Mouse (Mus musculus) megakaryocyte-erythroid progenitor cell, adult 5-6 weeks (primary cell): ENCODE data around the gene Spata9. TPM values are rescaled to one million over a fixed set of nuclear protein-coding genes. Genes with fewer than 3 reads are reported as not detected.

Source experiments
- ATAC-seq: replicated peaks from 2 replicates; pipeline ENCODE4 v1.8.0; 2016; ENCODE audit warnings: mild to moderate bottlenecking, inconsistent platforms; ENCODE audit not compliant: severe bottlenecking, poor library complexity, low FRiP score, low TSS enrichment
- total RNA-seq, 2 experiments: library from RNA; stranded (forward) in 1 of 2; stranded (reverse) in 1 of 2; fragments of 200-1000, 215-1000 nt in 1 of 2; fragments of >200 nt in 1 of 2; fragmentation: Nextera tagmentation in 1 of 2; gene quantifications; 2 replicates each; pipeline ENCODE4 v1.2.3; 2014 to 2017

Spata9 gene
- total RNA-seq, 2 experiments from 2014 or later: 0.98 TPM; not detected in 1

DNA sequence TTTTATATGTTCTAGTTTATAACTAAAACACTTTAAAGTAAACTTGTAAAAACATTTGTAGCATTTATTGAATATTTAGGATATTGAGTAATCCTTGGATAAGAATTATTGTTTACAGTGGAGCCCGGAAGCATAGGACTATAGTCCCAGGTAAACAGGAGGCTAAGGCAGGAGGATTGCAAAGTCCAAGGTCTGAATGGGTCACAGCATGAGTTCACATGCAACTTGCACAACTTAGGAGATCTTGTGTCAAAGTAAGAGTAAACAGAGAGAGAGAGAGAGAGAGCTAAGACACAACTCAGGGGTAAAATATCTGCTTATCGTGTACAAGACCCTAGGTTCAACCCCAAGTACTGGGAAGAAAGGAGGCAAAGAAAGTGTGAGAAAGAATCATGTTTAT is 9.7 kb downstream of the Spata9 start:
- 0 out of 2 replicates have a peak, but pooled peaks have one; percentile 30 for ATAC-seq

DNA sequence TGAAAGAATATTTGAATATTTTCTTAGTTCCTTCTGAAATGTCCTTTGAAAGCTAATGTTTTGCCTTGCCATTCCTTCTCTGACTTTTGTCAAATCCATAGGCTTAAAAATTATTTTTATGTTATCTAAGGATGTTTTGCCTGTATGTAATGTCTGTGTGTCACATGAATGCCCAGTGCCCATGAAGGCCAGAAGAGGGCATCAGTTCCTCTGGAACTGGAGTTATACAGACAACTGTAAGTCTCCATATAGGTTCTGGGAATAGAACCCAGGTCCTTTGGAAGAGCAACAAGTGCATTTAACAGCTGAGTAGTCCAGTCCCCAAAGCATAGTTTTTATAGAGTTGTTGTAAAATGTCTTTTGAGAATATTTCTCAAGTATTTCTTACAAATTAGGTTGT is 15.0 kb downstream of the Spata9 start:
- ATAC-seq: peak; percentile 75; the same call in 1 of the 2 replicates

DNA sequence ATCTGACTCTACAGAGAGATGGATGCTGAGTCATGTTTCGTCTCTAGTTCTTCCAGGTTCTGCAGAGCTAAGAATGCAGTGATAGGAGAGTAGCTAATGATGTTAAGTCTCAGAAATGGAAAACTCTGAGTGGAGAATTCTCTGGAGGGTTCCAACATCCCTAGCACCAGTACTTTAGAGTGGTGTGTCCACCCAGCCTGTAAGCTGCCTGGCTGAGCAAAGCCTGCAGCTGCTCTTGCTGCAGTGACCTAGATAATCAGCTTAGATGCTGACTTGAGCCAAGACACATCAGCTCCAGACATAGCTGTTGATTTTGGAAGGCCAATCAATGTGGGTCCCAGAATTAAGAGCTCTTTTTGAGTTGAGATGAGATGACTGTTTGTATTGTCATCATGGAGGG is 21.1 kb downstream of the Spata9 start:
- ATAC-seq: peak; percentile 62

DNA sequence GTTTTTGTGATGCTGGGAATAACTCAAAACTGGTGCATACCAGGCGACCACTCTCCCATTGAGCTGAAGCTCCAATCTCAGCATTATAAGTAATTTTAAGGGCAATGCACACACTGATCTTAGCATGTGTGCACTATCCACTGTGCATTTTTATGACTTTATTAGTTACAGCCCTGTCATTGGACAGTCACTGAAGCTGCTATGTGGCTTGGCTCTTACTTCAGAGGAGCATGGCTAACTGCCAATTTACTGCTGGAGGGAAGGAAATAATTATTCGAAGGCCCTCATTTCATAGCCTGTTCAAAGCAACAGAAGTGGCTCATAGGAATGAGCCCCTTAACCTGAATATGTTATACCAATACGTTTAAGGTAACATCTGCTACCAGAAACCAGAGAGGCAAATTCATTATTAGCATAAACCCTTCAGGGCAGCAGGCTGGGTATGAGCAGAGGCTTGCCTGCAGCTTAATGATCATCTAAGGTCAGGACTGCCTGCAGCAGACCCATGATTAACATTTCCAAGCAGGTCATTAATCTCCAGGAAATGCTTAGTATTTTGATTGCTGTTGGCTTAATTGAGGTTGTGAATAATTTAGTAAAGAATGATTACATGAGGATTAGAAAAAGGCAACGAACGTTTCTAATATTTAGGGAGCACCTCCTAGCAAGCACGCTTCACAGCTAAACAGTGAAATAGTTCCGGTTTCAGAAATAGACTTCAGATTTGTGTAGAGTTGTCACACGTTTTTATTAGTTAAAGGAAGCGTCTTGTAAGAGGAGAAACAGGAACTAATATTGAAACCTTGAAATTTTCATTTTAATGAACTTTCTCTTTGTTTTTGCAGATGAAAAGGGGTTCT is 25.4 kb downstream of the Spata9 start:
- ATAC-seq: peak; percentile 43

DNA sequence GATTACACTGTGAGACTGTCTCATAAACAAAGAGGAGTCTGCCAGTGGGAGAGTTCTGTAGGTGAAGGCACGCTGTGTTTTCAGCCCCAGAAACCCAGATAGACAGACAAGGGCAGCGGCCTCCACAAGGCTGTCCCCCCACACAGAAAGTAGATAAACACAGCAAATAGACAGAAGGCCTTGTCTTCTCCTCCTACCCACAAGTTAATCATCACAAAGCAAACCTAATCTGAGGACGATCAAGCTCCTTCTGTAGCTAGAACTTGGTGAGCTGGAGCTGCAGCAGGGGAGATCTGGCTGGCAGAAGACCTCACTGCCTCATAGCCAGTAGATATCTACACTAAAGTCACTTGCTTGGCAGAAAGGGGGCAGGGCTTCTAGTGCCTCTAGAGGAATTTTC is 36.3 kb downstream of the Spata9 start:
- ATAC-seq: peak; percentile 98

DNA sequence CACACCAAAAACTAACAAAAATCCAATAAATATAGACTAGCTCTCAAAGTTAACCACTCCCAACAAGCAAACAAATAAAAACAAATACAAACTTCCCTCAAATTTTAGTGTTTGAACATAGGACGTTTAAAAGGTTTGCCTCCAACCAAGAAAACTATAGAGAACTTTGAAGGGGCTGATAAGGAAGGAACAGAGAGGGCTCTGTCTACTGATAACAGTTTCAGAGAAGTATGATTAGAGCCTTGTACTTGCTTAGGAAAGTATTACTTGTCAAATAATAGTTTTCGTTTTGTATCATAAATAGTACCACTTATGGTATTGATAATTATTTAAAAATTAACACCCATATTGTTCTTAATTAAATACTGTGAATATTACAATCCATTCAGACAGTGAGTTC is 47.6 kb downstream of the Spata9 start:
- ATAC-seq: no peak

DNA sequence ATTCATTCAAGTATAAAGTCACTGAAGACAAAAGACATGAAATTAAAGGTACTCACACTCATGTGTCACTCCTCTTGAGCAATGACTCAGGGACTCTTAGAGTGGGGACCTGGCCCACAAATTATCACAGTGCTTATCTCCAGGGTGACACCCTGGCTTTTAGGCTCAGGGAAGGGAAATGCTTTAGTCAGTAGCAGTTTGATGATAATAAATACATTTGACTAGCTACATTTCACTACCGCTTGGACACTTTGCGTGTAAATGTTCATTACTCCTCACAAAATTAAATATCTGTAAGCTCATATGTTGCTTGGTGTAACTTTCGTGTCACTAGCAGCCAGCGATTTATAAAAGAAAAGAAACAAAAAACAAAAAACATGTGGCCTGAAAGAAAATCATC is 50.5 kb downstream of the Spata9 start:
- ATAC-seq: peak; percentile 78

DNA sequence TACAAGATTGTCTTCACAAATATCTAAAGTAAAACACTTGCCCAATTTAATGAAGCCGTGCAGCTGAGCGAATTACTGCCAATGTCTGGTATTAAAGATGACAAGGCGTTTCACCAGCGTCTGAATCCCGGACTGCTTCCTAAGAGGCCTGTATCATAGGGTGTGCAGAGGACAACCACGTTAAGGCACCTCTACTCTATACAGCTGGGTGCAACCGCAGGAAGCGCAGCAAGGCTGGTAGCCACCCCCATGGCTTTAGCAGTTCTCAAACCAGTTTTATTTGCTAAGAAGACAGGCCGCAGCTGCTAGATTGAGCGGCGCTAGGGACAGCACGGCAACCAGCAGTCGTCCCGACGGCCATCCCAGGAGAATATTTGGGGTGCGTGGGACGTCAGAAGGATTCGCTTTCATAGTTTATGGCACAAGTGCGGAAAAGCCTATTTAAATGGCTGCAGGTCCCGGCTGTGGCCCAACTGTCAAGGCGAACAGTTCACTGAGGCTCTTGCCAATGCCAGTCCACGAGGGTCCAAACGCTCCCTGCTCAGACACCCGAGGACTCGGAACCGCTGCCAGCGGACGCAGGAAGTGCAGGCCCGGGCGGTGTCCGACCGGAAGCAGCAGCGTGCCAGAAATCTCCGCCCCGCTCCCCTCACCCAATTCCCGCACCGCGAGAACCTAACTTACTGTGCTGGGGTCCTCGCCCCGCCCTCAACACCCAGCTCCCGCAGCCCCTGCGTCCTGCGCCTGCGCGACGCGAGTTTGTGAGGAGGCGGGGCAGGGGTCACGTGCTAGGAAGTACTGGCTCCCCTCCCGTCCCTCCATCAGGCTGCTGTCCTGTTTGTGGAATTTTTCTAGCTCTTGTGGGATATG is 51.3 kb downstream of the Spata9 start, which contains the start of gene Rfesd:
Gene Rfesd, minus strand, starts transcription at position 746 of the 870 bp plus-strand sequence.
- peak; percentile 93 for ATAC-seq

DNA sequence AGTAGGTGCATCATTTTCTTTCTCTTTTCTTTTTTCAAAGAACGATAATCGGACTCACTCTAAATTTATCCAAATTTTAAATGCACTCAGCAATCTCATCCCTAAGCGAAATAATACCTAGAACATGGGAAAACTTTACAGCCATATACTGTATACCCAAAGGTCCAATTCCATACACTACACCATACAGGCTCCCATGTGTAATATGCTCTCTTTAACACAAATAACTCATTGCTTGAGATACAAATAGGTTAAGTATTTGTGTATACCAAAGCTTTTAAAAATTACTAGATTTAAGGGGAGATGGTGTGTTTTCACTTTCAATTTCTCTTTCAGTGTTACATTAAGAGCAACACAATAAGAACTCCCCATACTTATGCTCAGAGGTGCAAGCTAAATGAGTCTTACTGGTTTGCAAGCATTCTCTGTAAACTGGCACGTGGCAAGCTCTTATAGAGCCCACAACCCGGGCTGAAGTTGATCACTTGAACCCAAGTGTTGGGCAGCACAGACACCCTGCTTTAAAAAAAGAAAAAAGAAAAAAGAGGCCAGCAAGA is 52.0 kb downstream of the Spata9 start:
- ATAC-seq: no peak

DNA sequence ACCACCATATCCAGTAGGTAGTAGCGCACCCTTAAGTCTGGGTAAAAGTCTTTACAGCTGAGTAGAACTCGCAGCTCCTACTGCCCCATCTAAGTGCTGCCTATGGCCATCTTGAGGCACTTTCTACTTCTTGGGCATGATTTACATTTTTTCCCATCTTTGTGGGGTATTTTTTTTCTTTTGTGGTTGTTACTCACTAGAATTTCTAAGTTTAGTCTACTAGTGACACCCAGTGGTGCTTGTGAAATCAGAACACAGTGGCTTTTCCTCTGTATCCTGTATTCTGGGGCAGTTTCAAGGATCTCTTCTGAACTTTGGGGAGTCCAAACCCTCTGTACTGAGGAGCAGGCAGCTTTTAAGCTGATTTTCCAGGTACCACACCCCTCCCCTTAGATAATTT is 54.8 kb downstream of the Spata9 start:
- ATAC-seq: no peak

DNA sequence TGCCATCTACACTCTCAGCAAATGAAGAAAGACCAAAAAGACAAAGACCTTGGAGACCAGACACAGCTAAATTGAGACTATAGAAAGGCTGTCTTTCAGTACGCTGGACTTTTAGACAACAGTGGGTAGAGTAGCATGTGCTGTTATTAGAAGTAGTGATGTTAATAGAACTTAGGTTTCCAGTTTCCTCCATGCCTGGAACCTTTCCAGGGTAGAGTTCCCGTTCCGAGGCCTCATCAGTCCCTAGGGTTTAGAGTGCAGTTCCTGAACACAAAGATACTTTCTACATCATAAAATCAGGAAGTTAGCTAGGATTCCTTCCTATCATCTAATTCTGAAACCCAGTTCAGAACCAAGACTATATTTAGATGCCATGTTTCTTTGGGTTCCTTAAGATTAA is 57.6 kb downstream of the Spata9 start:
- ATAC-seq: no peak

DNA sequence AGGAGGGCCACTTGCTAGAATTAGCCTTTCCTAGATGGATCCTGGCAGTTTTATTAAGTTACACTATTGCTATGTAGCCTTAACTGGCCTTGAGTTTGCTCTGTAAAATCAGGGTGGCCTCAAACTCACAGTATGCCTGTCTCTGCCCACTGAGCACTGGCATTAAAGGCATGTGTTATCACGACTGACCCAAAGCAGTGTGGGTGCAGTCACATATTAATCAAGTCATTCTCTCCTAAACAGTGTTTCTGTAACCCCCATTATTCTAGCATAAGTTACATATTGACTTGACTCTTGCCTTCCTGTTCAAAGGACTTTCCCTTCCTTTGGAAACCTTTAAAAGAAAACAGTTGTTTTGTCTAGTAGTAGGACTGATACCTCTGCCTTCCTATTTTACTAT is 75.5 kb downstream of the Spata9 start:
- ATAC-seq: no peak

DNA sequence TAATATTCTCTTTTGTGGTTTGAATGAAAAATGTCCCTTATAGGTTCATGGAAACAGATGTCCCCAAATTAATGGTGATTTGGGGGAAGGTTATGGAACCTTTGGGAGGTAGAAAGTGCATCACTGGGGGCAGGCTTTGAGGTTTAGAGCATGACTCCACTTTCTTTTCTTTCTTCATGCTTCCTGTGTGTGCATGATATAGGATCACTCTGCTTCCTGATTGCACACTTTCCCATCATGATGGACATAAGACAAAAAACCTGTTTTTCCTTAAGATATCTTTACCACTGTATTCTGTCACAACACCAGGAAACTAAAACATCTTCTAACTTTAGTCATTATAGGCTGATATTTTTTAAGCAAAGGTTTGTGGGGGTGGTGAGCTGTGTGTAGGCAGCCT is 78.0 kb downstream of the Spata9 start:
- no peak for ATAC-seq

Other genes with a start within 250 kb of the Spata9 start
- 30.8 and 54.1 TPM in 2 replicates for gene Glrx, start 127.3 kb upstream of the Spata9 start, total RNA-seq (2014; fragmentation: Nextera tagmentation)
- gene Glrx, start 127.3 kb upstream of the Spata9 start, total RNA-seq (2017): 29.4 and 43.8 TPM in 2 replicates
- gene Rhobtb3, start 23.2 kb upstream of the Spata9 start, total RNA-seq (2014; fragmentation: Nextera tagmentation): 5.3 and 5.4 TPM in 2 replicates
- 4.3 and 16.0 TPM in 2 replicates for gene Rhobtb3, start 23.2 kb upstream of the Spata9 start, total RNA-seq (2017)
- gene Rfesd, start 51.6 kb downstream of the Spata9 start, total RNA-seq (2014; fragmentation: Nextera tagmentation): 71.4 and 90.7 TPM in 2 replicates
- gene Rfesd, start 51.6 kb downstream of the Spata9 start, total RNA-seq (2017): 63.8 and 68.1 TPM in 2 replicates
- 0.96 TPM in 1 of 2 replicates, not detected in the other for gene Gpr150, start 89.8 kb downstream of the Spata9 start, total RNA-seq (2014; fragmentation: Nextera tagmentation)
- gene Gpr150, start 89.8 kb downstream of the Spata9 start, total RNA-seq (2017): 0.99 TPM in 1 of 2 replicates, not detected in the other
- gene Arsk, start 131.5 kb downstream of the Spata9 start, total RNA-seq (2014; fragmentation: Nextera tagmentation): 12.3 and 14.9 TPM in 2 replicates
- 8.4 and 14.1 TPM in 2 replicates for gene Arsk, start 131.5 kb downstream of the Spata9 start, total RNA-seq (2017)
- 22.0 and 32.6 TPM in 2 replicates for gene Ttc37, start 131.6 kb downstream of the Spata9 start, total RNA-seq (2014; fragmentation: Nextera tagmentation)
- 33.9 and 38.7 TPM in 2 replicates for gene Ttc37, start 131.6 kb downstream of the Spata9 start, total RNA-seq (2017)